Mouse (Mus musculus) bone marrow macrophage, adult 2 months (primary cell): ENCODE measurements around the gene Olfr223.

ENCODE experiments used
- CTCF ChIP-seq: IDR thresholded peaks from 2 replicates; pipeline ENCODE4 v1.5.1; 2012; ENCODE audit warnings: low read depth, mild to moderate bottlenecking, low read length, moderate library complexity
- POLR2A ChIP-seq: IDR thresholded peaks from 2 replicates; pipeline ENCODE4 v1.6.1; 2012; ENCODE audit warnings: mild to moderate bottlenecking, low read depth, low read length, borderline replicate concordance

- TF ChIP-seq CTCF (no peak), POLR2A (no peak)
Measured at GRCm38 (mm10) chr11:59635251-59635795, 42.2 kb upstream of the Olfr223 start.
